Mouse (Mus musculus) testis, adult 2 months (tissue): ENCODE results near the gene Irs2. TPM values are rescaled to one million over a fixed set of nuclear protein-coding genes. Genes with fewer than 3 reads are reported as not detected.

Experiments
- H3K27ac ChIP-seq: fragments of 200-500 bp; 2 replicates; pipeline ENCODE4 v1.5.1; 2012; ENCODE audit warnings: low read depth, low read length; ENCODE audit not compliant: control insufficient read depth, insufficient read depth
- H3K27me3 ChIP-seq: fragments of 200-500 bp; 2 replicates; pipeline ENCODE4 v1.6.1; 2012; ENCODE audit warnings: mild to moderate bottlenecking, low read length, moderate library complexity; ENCODE audit not compliant: control insufficient read depth, insufficient read depth
- H3K36me3 ChIP-seq: fragments of 200-500 bp; 2 replicates; pipeline ENCODE4 v1.6.1; 2012; ENCODE audit warnings: mild to moderate bottlenecking, low read length; ENCODE audit not compliant: control insufficient read depth, insufficient read depth
- H3K4me1 ChIP-seq: fragments of 200-500 bp; 2 replicates; pipeline ENCODE4 v1.6.1; 2012; ENCODE audit warnings: low read length; ENCODE audit not compliant: control insufficient read depth, insufficient read depth
- H3K4me3 ChIP-seq: fragments of 200-500 bp; 2 replicates; pipeline ENCODE4 v1.5.1; 2012; ENCODE audit warnings: low read depth, mild to moderate bottlenecking, low read length, moderate library complexity, mixed read lengths; ENCODE audit not compliant: control insufficient read depth
- CTCF ChIP-seq: fragments of 200-500 bp; IDR thresholded peaks from 2 replicates; pipeline ENCODE4 v1.5.1; 2012; ENCODE audit warnings: low read depth, mild to moderate bottlenecking, inconsistent platforms, low read length, moderate library complexity; ENCODE audit not compliant: control insufficient read depth, insufficient read depth, insufficient replicate concordance
- POLR2A ChIP-seq: fragments of 200-500 bp; IDR thresholded peaks from 2 replicates; pipeline ENCODE4 v1.6.1; 2012; ENCODE audit warnings: low read depth, mild to moderate bottlenecking, inconsistent platforms, low read length, moderate library complexity; ENCODE audit not compliant: control insufficient read depth
- polyA plus RNA-seq: library from polyadenylated mRNA; depleted of rRNA; stranded (reverse); fragments of >200 nt; gene quantifications from 2 replicates; pipeline ENCODE4 v1.2.3, GENCODE M21; 2012

Gene Irs2
- polyA plus RNA-seq, 1 experiment, result 2.5 TPM

- Histone ChIP-seq H3K36me3 (no peaks in the 10 kb centered on the region), H3K27me3 (no peaks in the 10 kb centered on the region), H3K4me1 (no peaks in the 10 kb centered on the region), H3K27ac (no peak overlapping the region), H3K4me3 (no peak overlapping the region)
- no peak for TF ChIP-seq POLR2A
- TF ChIP-seq CTCF, result no peak
These were observed 35.3 kb upstream of the Irs2 start for GRCm38 (mm10) chr8:11043591-11043990.

- Histone ChIP-seq H3K27ac (no peak overlapping the region), H3K4me1 (no peaks in the 10 kb centered on the region), H3K27me3 (no peaks in the 10 kb centered on the region), H3K36me3 (no peaks in the 10 kb centered on the region), H3K4me3 (no peak overlapping the region)
- TF ChIP-seq CTCF (no peak), POLR2A (no peak)
These were observed 34.8 kb upstream of the Irs2 start for GRCm38 (mm10) chr8:11042872-11043587.

- H3K4me1 ChIP-seq, result no peaks in the 10 kb centered on the region
- H3K27me3 ChIP-seq, result no peaks in the 10 kb centered on the region
- no peak overlapping the region for H3K4me3 ChIP-seq
- TF ChIP-seq CTCF, result no peak
- no peaks in the 10 kb centered on the region for H3K36me3 ChIP-seq
- no peak overlapping the region for H3K27ac ChIP-seq
These were observed 31.8 kb upstream of the Irs2 start for GRCm38 (mm10) chr8:11040088-11040487.

- H3K27me3 ChIP-seq, result no peaks in the 10 kb centered on the region
These were observed 30.5 kb upstream of the Irs2 start for GRCm38 (mm10) chr8:11038788-11039187.

GRCm38 (mm10) chr8:11038367-11038766, 30.1 kb upstream of the Irs2 start:
- no peaks in the 10 kb centered on the region for H3K36me3 ChIP-seq
- H3K4me3 ChIP-seq, result no peak overlapping the region
- H3K27me3 ChIP-seq, result no peaks in the 10 kb centered on the region
- H3K27ac ChIP-seq, result no peak overlapping the region
- H3K4me1 ChIP-seq, result no peaks in the 10 kb centered on the region
- TF ChIP-seq CTCF (no peak), POLR2A (no peak)

More at GRCm38 (mm10) chr8:11038788-11039187, 30.5 kb upstream of the Irs2 start:
- no peak overlapping the region for H3K27ac ChIP-seq
- H3K36me3 ChIP-seq, result no peaks in the 10 kb centered on the region
- H3K4me1 ChIP-seq, result no peaks in the 10 kb centered on the region
- no peak overlapping the region for H3K4me3 ChIP-seq
- no peak for TF ChIP-seq CTCF
- no peak for TF ChIP-seq POLR2A

- TF ChIP-seq CTCF (no peak), POLR2A (no peak)
- Histone ChIP-seq H3K27me3 (no peaks in the 10 kb centered on the region), H3K4me1 (no peaks in the 10 kb centered on the region), H3K36me3 (no peaks in the 10 kb centered on the region), H3K27ac (no peak overlapping the region), H3K4me3 (no peak overlapping the region)
These were observed 28.5 kb upstream of the Irs2 start for GRCm38 (mm10) chr8:11036790-11037189.

- TF ChIP-seq CTCF, result no peak
- TF ChIP-seq POLR2A, result no peak
- no peak overlapping the region for H3K27ac ChIP-seq
- no peaks in the 10 kb centered on the region for H3K27me3 ChIP-seq
- H3K4me1 ChIP-seq, result no peaks in the 10 kb centered on the region
- H3K4me3 ChIP-seq, result no peak overlapping the region
- no peaks in the 10 kb centered on the region for H3K36me3 ChIP-seq
These were observed 27.6 kb upstream of the Irs2 start for GRCm38 (mm10) chr8:11035628-11036416.
